Mouse (Mus musculus) ES-E14 (cell line): Measurements from ENCODE around the gene Ugt1a7c.

Experiments
- CHD2 ChIP-seq: IDR thresholded peaks from 2 replicates; pipeline ENCODE4 v1.6.1; 2014; ENCODE audit warnings: mild to moderate bottlenecking, low read depth, low read length, inconsistent platforms
- HCFC1 ChIP-seq: IDR thresholded peaks from 2 replicates; pipeline ENCODE4 v1.6.1; 2012; ENCODE audit warnings: low read length, inconsistent platforms, borderline replicate concordance; ENCODE audit not compliant: insufficient read depth

DNA sequence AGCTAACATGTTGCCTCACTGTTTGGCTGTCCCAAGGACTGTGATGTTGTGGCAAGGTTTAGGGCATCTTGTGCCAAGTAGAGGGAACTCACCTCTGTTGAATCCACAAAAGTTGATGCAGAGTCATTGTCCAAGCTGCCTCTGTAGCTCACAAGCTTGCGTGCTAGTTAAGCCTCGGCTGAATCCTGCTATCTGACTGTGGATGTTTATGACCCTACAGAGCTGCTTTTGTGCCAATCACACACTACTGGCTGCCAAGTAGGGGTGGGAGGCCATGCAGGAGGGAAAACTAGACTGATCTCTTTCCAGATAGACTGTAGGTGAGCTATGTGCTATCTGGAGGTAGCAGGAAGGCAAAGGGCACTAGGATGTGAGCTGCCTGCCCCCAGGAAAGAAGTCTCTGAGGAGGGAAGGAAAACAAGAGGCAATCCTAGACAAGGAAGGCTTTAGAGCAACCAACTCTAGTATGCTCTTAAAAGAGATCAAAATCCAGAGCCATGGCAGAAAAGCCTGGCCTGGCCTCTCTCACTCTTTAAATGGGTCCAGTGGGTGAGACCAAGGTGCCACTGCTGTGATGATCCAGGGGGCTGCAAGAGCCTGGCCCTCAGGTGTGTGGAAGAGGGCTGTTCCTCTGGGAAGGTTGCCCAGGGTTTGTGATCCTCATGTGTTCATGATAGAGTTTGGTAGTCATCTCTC is 119.1 kb downstream of the Ugt1a7c start:
- no peak for TF ChIP-seq HCFC1
- no peak for TF ChIP-seq CHD2
